Mouse (Mus musculus): ENCODE results near the gene Ezh1.
"Not testable (repeated sequence)": the region's sequence is repeated elsewhere in the genome, so short reads cannot be mapped to it uniquely, and the experiment has no call there.

Ezh1 gene

DNA sequence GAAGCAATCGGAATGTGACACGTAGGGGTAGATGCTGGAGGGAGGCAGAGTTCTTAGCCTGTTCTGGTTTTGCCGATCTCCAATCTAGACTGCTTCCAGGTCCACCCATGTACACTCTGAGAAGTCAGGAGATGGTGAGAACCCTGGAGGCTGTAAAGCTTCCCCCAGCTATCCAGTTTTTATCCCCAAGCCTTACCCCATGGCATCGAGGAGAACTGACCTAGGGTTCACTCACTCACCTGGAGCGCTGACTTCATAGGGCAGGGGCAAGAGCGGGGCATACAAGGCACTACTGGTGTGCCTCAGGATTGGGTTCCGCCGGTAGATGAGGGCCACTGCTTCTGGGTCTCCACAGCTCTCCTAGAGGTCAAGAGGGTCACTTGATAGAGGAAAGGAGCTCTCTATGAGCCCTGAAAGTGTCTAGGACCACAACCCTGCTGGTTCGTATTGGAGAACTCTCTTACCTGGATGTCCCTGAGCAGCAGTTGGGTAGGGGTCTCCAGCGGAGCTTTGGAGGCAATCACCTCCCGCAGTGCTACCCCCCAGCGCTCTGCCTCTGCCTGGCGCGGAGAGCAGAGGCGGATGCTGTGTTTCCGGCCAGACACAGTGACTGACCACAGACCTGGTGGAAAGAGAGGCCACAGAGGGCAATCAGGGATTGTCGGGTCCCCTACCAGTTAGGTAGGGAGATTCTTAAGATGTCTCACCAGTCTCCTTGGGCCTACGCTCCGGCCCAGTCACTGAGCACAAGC is 58.9 kb downstream of the Ezh1 start:
- DNase-seq: no peak

DNA sequence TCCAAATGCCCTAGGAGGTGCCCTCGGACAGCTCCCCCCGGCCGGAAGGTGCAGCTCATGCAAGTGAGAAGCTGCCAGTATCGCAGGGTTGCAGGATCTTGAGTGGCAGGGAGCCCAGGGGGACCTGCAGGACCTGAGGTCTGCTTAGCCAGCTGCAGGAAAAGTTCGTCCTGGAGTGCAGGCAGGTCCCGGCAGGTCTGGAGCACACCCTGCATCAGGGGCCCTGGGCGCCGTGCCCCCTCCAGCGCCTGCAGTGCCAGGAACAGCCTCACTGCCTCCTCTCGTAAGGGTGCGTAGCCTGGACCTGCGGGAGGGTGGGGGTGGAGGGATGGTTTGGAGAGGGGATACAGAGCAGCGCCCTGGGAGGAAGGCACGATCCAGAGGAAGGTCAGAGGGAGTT is 59.9 kb downstream of the Ezh1 start:
- no peak for DNase-seq

DNA sequence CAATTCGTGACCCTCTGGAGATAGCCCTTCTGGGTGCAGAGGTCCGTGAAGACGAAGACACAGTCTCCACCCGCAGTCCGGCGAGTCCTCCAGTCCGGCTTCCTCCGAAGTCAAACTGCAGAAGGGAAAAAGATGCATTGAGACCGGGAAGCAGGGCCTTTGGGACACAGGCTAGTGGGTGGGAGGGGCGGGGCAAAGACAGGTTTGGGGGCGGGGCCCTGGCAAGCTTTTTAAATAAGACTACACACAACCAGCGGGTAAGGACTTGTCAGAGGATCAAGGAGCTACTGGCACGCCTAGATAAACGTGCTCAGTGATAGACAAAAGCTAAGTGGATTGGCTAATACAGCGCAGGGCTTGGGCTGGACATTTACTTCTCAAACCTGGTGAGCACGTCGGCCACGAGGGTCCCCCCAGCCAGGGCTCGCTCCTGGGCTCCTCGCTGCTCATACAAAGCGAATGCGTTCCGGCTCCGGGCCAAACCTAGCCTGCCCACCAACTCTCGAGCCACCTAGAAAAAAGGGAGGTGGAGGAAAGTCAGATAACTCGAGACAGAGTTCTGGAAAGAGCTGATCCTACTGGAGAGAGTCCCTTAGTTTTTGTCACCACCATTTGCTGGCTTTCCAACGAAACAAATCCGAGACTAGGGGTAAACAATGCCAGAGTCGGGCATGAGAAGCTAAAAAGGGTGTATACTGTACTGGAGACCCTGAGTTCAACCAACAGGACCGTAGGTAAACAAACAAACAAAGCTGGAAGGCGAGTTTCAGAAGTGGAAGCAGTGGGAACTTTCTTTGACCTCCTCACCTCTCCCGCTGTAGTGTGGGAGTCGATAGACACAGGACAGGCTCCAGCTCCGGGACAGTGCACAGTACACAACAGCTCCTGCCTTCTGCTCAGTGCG is 61.3 kb downstream of the Ezh1 start:
- DNase-seq: no peak

DNA sequence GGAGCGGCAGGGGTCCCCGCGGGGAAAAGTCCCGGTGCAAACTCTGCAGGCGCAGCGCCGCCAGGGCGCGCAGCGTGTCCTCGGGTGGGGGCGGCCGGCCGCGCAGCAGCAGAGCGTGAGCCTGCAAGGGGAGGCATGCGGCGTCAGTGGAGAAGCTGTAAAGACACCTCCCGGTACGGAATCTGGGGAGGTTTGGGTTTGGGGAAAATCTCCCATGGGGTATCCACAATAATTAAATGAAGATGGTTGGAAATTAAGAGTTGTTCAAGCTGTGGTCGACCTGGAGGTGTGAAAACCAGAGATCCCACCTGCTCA is 62.0 kb downstream of the Ezh1 start:
- no peak for DNase-seq

DNA sequence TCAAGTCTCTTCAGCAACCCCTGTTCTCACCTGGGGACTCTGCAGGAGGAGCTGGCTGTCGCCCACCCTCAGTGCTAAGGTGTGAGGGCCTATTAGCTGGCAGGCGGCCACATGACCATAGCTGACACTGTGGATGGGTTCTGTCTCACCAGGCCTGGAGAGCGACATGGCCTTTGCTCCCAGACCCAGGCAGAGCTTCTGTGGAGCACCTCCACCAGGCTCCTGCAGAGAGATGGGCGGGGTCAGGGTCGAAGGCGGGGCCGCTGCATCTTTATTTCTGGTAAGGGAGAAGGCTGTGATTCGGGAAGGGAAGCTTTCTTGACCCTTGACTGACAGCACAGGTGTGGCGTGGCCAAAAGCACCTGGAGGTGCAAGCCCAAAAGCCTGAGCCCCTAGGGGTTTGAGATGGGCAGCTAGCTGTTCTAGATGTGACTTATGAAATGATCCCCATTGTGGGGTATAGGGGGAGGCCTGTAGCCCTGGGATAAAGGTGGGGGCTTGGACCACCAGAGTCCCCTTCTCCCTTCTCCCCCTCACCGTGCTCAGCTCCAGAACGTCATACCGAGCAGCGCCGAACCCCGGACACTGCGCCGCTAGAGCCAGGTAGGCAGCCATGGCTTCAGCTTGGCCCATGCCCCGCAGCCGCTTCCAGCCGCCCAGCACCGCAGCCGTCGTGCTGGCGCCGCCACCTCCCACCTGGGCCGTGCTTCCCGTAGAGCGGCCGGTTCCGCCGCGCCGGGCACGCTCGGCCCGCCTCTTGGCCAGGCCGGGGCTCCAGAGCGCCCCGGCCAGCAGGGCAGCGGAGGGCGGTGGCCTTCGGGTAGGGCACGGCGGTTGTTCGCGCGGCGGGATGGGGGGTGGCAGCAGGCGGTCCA is 62.5 kb downstream of the Ezh1 start:
- no peak for DNase-seq

DNA sequence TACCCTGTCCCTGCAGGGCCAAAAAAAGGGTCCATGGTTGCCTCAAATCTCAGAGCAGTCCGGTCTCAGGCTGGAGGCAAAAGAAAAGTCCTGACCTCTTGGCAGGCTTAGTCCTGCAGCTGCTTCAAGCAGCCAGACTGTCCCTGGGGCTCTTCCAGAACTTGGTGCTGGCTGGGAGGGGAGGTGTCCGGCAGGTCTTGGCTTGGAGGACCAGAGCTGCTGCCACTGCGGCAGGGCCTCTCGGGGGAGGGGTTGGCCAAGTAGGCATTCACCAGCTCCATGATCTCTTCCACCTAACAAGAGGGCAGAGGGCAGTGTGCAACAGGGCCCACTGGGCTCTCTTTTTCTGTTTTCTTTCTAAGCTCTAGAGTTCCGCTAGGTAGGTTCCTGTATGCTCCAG is 63.5 kb downstream of the Ezh1 start:
- DNase-seq: no peak

DNA sequence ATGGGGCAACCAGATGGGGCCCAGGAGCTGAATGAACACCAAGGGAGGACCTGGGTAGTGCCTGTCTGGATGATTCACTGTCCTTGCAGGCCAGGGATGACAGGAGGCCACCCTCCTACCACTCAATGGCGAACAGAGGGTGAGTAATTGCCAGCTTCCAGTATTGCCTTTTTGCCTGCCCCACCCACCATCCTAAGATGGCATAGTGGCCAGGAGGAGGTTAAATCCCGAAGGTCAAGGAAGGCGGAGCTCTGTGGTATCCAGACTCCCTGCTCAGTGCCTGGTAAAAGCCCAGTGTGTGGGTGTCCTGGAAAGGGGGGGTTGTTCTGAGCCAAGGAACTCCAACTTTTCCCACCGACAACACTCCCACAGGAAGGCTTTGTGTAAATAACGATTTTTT is 64.0 kb downstream of the Ezh1 start:
- no peak for DNase-seq

DNA sequence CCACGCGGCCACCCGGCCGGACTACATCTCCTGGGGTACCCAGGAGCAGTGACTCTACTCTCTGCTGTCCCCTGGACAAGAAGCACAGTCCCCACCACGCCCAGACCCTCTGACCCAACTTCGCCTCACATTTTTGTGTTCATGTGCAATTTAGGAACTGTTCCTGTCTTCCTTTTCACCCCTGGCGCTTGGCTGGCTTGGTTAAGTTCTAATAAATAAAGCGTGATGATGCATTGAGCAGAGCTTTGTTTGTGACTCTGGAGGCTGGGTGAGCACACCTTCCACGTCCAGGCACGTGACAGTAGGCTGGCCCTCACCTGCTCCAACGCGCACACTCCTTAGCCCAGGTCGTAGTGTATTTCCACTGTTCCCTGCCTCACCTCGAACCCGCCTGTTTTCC is 64.7 kb downstream of the Ezh1 start:
- no peak for DNase-seq

DNA sequence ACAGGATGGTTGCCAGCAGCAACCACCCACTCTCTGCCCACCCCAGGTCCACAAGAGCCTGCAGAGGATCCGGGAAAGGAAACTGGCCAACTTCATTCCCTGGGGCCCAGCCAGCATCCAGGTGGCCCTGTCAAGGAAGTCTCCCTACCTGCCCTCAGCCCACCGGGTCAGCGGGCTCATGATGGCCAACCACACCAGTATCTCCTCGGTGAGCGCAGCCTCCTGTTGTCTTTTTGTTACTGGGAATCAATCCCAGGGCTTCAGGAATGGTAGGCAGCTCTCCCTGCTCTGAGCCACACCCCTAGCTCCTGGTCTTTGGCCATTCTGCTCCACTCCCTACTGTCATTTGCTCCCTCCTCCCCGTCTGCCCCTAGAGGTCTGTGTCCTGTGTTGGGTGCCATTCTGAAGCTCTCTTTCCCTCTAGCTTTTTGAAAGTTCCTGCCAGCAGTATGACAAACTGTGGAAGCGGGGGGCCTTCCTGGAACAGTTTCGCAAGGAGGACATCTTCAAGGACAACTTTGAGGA is 65.2 kb downstream of the Ezh1 start:
- DNase-seq: not testable (repeated sequence)

DNA sequence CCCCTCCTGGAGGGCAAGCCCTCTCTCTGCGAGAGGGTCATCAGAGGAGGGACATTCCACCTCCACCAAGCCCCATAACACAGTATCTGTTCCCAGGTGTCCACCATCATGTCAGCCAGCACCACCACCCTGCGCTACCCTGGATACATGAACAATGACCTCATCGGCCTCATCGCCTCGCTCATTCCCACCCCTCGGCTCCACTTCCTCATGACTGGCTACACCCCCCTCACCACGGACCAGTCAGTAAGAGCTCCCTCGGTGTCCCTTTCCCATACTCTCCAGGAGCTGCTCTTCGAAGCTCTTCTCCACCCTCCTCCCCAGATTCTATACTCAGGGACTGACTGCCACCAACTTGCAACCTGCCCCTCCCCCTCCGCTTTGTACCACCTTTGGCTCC is 66.1 kb downstream of the Ezh1 start:
- not testable (repeated sequence) for DNase-seq

DNA sequence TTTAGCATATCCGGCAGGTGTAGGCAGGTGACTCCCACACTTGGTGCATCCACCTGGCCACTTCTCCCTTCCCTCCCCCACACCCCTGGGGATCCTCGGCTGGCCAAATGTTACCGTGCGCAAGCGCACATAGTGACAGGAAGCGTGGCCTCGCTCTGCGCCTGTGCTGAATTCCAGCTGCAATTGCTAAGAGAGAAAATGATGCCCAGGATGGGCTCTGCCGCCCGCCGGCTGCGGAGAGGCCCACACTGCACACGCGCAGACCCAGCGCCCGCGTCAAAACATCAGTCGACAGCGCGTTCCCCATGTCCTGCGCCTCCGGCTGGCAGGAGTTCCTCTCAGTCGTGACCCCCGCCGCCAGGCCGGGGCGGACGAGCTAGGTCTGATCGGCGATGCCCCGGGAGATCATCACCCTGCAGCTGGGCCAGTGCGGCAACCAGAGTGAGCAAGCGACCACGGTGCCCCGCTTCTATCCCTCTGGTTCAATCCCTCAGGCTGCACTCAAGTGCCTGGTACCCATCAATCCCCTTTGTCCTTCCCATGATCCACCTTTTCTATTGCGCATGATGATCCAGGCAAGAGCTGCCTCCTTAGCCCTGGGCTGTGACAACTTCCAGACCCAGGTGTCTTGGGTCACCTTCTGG is 70.4 kb downstream of the Ezh1 start, which contains the start of gene Tubg2:
Tubg2 (plus strand) TSS at position 180 of the 644 bp plus-strand sequence.
- peak; percentile 67 for DNase-seq

DNA sequence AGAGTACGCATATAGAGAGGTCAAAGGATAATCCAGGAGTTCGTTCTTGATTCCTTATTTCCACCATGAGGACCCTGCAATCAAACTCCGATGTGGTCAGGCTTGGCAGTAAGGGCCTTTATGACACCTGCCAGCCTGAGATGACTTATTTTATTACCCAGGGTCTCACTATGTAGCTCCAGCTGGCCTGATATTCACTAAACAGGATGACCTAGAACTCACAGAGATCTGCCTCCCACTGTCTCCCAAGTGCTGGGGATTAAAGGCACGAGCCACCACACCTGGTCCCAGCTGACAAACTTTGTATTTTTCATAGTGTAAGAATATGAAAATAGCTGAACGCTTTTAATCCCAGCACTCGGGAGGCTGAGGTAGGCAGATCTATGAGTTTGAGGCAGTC is 71.1 kb downstream of the Ezh1 start:
- DNase-seq: no peak

DNA sequence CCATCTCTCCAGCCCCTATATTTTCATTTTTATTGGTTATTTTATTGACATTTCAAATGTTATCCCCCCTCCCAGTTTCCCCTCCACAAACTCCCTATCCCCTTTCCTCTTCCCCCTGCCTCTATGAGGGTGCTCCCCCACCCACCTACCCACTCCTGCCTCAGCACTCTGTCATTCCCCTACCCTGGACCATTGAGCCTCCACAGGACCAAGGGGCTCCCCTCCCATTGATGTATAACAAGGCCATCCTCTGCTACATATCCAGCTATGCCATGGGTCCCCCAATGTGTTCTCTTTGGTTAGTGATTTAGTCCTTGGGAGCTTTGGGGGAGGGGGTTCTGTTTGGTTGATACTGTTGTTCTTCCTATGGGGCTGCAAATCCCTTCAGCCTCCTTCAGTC is 71.6 kb downstream of the Ezh1 start:
- DNase-seq: no peak

DNA sequence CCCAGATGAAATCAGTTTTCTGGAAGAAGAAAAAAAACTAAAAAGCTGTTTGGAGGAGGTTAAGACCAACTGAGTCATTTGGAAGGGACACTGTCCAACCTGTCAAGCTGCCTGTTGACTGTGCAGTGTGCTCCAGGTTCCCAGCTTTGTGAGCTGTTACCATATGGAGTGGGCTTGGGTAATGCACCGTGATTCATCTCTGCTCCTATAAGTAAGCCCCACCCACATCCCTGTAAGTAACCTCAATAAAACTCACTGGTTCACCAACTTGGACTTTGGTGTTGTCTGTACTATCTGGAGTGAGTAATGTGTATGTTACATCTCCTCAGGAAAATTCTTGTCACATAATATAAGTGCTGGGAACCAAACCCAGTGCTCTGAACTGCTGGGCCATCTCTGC is 73.4 kb downstream of the Ezh1 start:
- no peak for DNase-seq

DNA sequence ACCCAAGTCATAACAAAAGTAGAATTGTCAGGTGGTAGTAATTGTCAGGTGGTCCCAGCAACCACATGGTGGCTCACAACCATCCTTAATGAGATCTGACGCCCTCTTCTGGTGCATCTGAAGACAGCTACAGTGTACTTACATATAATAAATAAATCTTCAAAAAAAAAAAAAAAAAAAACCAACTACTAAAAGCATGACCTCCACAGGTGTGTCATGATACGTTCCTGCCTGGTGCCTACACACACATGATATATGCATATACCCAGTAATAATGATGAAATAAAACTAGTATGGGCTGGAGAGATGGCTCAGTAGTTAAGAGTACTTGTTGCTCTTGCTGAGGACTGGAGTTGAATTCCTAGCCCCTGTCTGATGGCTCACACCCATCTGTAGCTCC is 75.2 kb downstream of the Ezh1 start:
- no peak for DNase-seq

DNA sequence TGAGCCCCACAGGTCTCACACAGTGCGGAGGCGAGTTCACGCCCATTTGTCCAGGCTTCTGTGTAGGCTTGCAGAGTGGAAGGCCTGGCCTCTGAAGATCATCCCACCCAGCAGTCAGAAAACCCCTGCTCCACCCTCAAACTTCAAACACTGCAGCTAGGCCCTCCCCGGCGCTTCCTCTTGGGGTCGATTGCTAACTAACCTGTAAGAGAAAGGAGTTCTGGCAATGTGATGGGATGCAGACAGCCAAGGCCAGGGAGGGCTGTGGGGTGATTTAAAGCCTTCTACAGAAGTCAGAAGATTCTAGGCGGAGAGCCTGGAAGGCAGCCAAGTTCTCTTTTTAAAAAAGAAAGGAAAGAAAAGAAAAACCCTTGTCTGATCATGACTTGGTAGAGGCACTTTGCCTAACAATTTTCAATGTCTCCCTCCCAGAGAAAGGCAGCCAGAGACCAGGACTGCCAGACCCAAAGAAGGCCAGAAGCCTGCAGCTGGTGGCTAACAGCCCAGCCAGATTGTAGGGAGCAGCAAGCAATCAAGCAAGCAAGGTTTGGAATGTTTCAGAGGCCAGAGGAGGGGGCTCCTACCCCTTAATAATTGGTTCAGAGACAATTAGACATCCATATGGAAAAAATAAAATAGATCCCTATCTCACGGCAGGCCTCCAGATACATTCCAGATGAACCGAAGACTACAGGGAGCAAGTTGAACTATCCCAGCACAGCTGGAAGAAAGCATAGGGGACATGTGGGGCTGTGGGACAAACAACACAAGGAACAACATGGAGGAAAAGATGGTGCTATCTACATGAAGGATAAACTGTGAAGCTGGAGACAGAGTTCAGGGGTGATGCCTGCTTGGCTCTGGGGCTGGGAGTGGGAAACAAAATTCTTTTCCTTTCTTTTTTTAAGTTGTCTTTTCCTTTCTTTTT is 76.8 kb downstream of the Ezh1 start:
- no peak for DNase-seq

DNA sequence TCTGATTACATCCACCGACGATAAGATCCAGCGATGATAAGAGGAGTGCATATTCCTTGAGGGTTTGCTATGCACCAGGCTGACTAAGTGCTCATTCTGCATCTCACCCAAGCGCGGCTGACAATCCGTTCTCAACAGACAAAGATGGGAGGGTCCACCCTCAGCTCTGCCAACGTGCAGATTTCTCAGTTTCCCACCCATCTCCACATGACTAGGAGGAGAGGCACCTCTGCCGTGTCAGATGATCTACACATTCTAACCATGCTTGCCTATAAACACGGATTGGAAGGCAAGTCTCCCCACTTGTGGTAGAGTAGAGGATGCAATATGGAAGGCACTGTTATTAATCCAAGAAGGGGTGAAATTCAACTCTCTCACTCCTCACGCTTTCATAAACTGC is 77.5 kb downstream of the Ezh1 start:
- DNase-seq: no peak

DNA sequence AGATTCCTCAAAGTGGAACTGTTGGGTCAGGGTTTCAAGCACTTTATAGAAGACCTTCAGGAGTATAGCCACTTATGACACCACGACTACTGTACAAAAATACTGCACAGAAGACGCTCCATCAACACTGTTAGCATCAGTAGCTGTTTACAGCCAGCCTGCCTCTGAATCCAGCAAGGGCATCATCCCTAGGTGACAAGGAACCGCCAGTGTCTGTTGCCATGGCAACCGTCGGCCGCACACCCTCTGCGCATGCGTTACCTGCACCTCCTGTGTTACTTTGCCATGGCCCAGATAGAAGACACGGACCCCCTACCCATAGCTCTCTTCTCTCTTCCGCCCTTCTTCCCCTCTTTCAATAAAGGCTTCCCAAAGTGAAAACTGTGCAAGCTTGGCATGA is 79.9 kb downstream of the Ezh1 start:
- no peak for DNase-seq

DNA sequence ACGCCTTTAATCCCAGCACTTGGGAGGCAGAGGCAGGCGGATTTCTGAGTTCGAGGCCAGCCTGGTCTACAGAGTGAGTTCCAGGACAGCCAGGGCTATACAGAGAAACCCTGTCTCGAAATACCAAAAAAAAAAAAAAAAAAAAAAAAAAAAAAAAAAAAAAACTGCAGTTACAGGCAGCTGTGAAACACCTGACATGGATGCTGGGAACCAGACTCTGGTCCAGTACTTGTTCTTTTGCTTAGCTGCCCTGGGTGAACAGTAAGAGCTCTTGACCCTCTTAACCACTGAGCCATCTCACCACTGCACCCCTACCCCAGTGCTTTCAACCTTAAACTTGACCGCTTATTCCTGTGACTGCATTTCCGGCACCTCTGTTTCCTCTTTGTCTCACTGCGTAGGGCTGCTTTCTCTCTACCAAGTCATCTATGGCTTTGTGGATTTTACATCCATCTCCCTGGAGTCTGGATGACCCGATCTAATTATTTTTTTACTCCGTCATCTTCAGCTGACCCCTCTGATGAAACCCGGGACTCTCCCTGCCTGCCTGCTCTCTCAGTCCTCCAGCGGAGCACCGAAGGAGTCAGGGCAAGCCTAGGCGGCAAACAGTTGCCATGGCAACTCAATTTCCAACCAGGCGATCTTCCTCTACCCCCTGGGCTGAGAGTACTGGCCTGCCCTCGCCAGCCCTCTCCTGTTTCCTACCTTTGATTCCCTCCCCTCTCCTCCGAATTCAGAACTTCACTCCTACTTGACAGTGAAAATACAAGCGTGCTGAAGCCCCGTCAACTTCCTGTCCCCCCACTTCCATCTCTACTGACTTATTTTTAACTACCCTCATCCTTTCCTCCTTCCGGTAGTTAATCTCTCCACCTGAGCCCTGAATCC is 82.7 kb downstream of the Ezh1 start:
- DNase-seq: peak; percentile 74

DNA sequence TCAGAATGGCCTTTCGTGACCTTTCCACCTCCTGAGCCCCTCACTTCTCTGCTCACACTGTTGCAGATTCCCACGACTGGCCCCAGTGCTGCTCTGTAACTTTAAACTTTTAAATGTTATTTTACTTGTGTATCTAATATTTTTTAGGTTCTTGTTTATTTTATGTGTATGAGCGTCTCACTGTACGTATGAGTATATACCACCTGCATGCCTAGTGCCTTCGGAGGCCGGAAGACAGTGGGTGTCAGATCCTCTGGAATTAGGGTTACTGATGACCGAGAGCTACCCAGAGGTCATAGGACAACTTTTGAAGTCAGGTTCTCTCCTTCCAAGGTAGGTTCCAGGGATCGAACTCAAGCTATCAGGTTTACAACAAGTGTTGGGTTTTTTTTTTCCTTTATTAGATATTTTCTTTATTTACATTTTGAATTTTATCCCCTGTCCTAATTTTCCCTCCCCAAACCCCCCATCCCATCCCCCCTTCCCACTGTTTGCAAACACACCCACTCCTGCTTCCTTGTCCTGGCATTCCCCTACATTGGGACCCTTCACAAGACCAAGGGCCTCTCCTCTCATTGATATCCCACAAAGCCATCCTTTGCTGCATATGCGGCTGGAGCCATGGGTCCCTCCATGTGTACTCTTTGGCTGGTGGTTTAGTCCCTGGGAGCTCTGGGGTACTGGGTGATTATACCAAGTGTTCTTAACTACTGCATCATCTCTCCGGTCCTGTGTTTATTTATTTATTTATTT is 83.9 kb downstream of the Ezh1 start:
- no peak for DNase-seq
